Mouse (Mus musculus): ENCODE results near the gene Dennd2a.
"Not testable (repeated sequence)": the region's sequence is repeated elsewhere in the genome, so short reads cannot be mapped to it uniquely, and the experiment has no call there.

Gene Dennd2a

DNA sequence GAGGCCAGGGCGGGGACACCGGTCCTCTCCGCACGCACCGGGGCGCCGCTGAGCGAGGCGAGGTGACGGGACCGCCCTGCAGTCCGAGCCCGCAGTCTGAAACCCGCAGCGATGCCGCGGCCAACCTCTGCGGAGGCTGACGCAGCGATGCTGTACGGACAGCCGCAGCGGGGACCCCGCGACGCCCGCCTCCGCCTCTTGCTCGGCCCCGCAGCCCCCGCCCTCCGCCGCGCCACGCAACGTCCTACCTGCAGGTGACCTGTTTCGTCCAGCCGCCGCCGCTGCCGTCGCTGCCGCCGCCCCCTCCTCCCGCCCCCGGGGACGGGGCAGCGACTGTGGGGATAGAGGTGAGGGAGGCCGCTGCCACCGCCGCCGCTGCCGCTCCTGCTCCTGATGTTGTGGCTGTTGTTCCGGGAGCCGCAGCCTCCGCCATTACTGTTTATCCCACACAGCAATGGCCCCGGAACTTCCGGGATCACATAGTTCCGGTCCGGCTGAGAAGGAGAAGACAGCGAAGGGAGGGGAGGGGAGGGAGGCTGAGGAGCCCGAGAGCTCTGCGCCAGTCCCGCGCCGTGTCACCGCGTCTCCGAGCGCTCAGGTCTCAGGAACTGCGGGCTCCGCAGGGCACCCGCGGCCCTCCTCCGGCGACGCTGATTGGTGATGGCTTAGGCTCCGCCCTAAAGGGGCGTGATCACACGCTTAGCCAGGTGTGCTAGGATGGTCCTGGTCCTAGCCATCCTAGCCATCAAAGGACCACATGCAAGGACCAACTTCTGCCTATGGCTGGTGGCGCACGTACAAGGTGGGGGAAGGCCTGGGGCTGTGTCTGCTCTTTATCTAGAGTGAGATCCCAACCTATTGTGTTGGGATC lies 137.6 kb downstream of the Dennd2a start, which contains the start of gene Mkrn1:
TSS of gene Mkrn1 (minus strand) at position 612 of the 871 bp plus-strand sequence.
- peak; percentile 60 for DNase-seq (ENCODE audit: low read depth, low spot score)

DNA sequence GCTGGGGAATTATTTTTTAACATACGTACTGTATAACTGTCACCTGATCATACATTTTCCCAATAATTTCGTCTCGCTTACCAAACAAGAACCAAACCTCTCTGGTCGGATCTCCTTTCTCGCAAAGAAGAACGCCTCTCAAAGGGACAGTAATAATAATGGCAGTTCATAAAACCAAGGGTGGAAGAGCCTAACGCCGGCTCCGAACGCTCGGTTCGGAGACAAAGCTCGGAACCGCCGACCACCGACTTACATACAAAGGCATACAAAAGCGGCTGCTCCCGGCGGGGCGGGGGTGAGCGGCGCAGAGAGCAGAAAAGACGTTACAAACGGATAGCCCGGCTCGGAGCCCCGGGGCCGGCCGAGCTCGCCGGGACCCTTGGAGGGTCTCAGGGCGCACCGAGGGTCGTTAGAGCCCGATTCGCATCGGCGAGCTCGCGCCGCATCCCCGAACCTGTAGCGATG lies 138.2 kb downstream of the Dennd2a start:
- DNase-seq (ENCODE audit: low read depth, low spot score) = no peak

DNA sequence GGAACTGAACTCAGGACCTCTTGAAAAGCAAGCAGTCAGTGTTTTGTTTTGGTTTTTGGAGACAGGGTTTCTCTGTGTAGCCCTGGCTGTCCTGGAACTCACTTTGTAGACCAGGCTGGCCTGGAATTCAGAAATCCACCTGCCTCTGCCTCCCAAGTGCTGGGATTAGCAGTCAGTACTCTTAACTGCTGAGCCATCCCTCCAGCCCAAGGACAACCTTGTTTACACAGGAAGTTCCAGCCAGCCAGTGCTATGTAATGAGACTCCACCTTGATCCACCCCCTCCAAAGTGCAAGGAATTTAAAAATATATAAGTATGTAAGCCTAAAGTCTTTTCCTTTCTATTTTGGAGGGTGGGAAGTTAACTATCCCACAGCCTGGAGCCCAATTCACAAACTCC lies 141.0 kb downstream of the Dennd2a start:
- DNase-seq (ENCODE audit: low read depth, low spot score) = not testable (repeated sequence)

DNA sequence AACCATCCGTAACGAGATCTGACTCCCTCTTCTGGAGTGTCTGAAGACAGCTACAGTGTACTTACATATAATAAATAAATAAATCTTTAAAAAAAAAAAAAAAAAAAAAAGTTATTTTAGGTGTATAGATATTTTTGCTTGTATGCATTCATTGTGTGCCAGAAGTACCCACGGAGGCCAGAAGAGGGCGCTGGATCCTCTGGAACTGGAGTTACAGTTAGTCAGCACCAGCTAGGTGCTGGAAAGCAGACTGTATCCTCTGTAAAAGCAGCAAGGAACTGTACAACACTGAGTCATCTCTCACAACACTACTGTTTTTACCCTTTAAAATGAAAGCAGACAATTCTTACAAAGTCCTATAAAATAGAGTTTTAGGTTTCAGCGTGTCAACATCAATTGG lies 141.9 kb downstream of the Dennd2a start:
- peak; percentile 37 for DNase-seq (ENCODE audit: low read depth, low spot score)

DNA sequence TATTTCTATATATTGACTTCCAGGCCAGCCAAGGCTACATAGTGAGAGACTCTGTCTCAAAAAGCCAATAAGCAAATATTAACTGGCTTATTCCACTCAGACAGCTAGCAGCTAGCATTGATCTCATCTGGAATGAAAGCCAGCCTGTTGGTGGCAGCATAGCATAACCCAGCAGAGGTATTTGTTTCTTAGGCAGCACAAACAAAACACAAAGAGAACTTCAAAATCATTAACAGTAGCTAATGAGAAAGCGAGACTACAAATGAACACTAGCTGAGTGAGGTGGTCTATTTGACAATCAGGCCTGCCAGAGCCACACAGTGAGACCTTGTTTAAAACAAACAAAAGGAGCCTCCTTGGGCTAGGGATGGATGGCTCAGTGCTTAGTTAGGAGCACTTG lies 143.6 kb downstream of the Dennd2a start:
- no peak for DNase-seq (ENCODE audit: low read depth, low spot score)

All from embryo, embryonic 11.5 days (tissue).